Mouse (Mus musculus): ENCODE results near the gene Ube3c. TPM values are rescaled to one million over a fixed set of nuclear protein-coding genes. Genes with fewer than 3 reads are reported as not detected.

Ube3c gene
- polyA plus RNA-seq, 1 experiment from 2014 or later, result 27.8 TPM

GRCm38 (mm10) chr5:29685085-29685484, 116.0 kb downstream of the Ube3c start:
- H3K27me3 ChIP-seq (replicated peaks), result no peaks in the 10 kb centered on the region
- H3K36me3 ChIP-seq, result 0 out of 2 replicates have a peak, but pooled peaks cover 3% of the 10 kb centered on the region
- no peak overlapping the region for H3K4me3 ChIP-seq (replicated peaks)
- no peak overlapping the region for H3K27ac ChIP-seq
- H3K9me3 ChIP-seq, result no peaks in the 10 kb centered on the region
- no peak overlapping the region for H3K4me2 ChIP-seq
- WGBS, result 82% methylated on average over 4 of the region's 4 CpGs
- ATAC-seq (ENCODE audit: insufficient read depth, low FRiP score, low read depth), result no peak
- H3K9ac ChIP-seq, result no peak overlapping the region
- H3K4me1 ChIP-seq, result no peaks in the 10 kb centered on the region

- no peaks in the 10 kb centered on the region for H3K4me1 ChIP-seq
- no peak overlapping the region for H3K4me3 ChIP-seq (replicated peaks)
- no peaks in the 10 kb centered on the region for H3K9me3 ChIP-seq
- 45% methylated on average over 3 of the region's 3 CpGs for WGBS
- 0 out of 2 replicates have a peak, but pooled peaks cover under 1% of the 10 kb centered on the region for H3K36me3 ChIP-seq
- H3K4me2 ChIP-seq, result no peak overlapping the region
- H3K9ac ChIP-seq, result no peak overlapping the region
- H3K27me3 ChIP-seq (replicated peaks), result no peaks in the 10 kb centered on the region
- peak overlapping the region; percentile 44 for H3K27ac ChIP-seq
- peak; percentile 71 for ATAC-seq (ENCODE audit: insufficient read depth, low FRiP score, low read depth)
Measured at GRCm38 (mm10) chr5:29687671-29688070, 118.6 kb downstream of the Ube3c start.

- ATAC-seq (ENCODE audit: insufficient read depth, low FRiP score, low read depth), result no peak
- no peak overlapping the region for H3K9ac ChIP-seq
- H3K4me1 ChIP-seq, result no peaks in the 10 kb centered on the region
- H3K27ac ChIP-seq, result no peak overlapping the region
- H3K4me2 ChIP-seq, result no peak overlapping the region
- no peak overlapping the region for H3K4me3 ChIP-seq (replicated peaks)
- H3K27me3 ChIP-seq (replicated peaks), result no peaks in the 10 kb centered on the region
- 51% methylated on average over 7 of the region's 7 CpGs for WGBS
- no peaks in the 10 kb centered on the region for H3K36me3 ChIP-seq
- H3K9me3 ChIP-seq, result no peaks in the 10 kb centered on the region
Measured at GRCm38 (mm10) chr5:29688352-29688751, 119.3 kb downstream of the Ube3c start.

- Histone ChIP-seq H3K27me3 (replicated peaks) (no peaks in the 10 kb centered on the region), H3K4me1 (no peaks in the 10 kb centered on the region), H3K27ac (no peak overlapping the region), H3K4me3 (replicated peaks) (no peak overlapping the region), H3K36me3 (no peaks in the 10 kb centered on the region), H3K4me2 (no peak overlapping the region), H3K9ac (no peak overlapping the region), H3K9me3 (no peaks in the 10 kb centered on the region)
- 73% methylated on average over 4 of the region's 4 CpGs for WGBS
- peak; percentile 49; the same call in 1 of the 2 replicates for ATAC-seq (ENCODE audit: insufficient read depth, low FRiP score, low read depth)
Measured at GRCm38 (mm10) chr5:29698493-29698892, 129.5 kb downstream of the Ube3c start.

GRCm38 (mm10) chr5:29699520-29700202, 130.6 kb downstream of the Ube3c start:
- ATAC-seq (ENCODE audit: insufficient read depth, low FRiP score, low read depth), result peak; percentile 48; the same call in 1 of the 2 replicates
- H3K9ac ChIP-seq, result no peak overlapping the region
- peak overlapping the region; percentile 55; the same call in 1 of the 2 replicates for H3K27ac ChIP-seq

GRCm38 (mm10) chr5:29707241-29707640, 138.2 kb downstream of the Ube3c start:
- no peak overlapping the region for H3K4me2 ChIP-seq
- H3K27ac ChIP-seq, result no peak overlapping the region
- no peak for ATAC-seq (ENCODE audit: insufficient read depth, low FRiP score, low read depth)

More at GRCm38 (mm10) chr5:29699520-29700202, 130.6 kb downstream of the Ube3c start:
- Histone ChIP-seq H3K9me3 (no peaks in the 10 kb centered on the region), H3K27me3 (replicated peaks) (no peaks in the 10 kb centered on the region), H3K36me3 (no peaks in the 10 kb centered on the region), H3K4me2 (no peak overlapping the region), H3K4me3 (replicated peaks) (no peak overlapping the region), H3K4me1 (no peaks in the 10 kb centered on the region)
- WGBS, result 72% methylated on average over 2 of the region's 2 CpGs

GRCm38 (mm10) chr5:29708258-29708657, 139.2 kb downstream of the Ube3c start:
- Histone ChIP-seq H3K4me2 (no peak overlapping the region), H3K4me1 (no peaks in the 10 kb centered on the region), H3K27me3 (replicated peaks) (no peaks in the 10 kb centered on the region), H3K4me3 (replicated peaks) (no peak overlapping the region), H3K9me3 (no peaks in the 10 kb centered on the region), H3K9ac (no peak overlapping the region), H3K27ac (peak overlapping the region; percentile 72), H3K36me3 (no peaks in the 10 kb centered on the region)
- peak; percentile 93 for ATAC-seq (ENCODE audit: insufficient read depth, low FRiP score, low read depth)
- WGBS, result 12% methylated on average over 5 of the region's 5 CpGs

More at GRCm38 (mm10) chr5:29707241-29707640, 138.2 kb downstream of the Ube3c start:
- WGBS, result 73% methylated on average over 4 of the region's 4 CpGs
- Histone ChIP-seq H3K4me1 (no peaks in the 10 kb centered on the region), H3K4me3 (replicated peaks) (no peak overlapping the region), H3K36me3 (no peaks in the 10 kb centered on the region), H3K27me3 (replicated peaks) (no peaks in the 10 kb centered on the region), H3K9ac (no peak overlapping the region), H3K9me3 (no peaks in the 10 kb centered on the region)

GRCm38 (mm10) chr5:29711631-29712030, 142.6 kb downstream of the Ube3c start:
- Histone ChIP-seq H3K4me3 (replicated peaks) (no peak overlapping the region), H3K27ac (no peak overlapping the region), H3K4me1 (no peaks in the 10 kb centered on the region), H3K36me3 (no peaks in the 10 kb centered on the region), H3K9ac (no peak overlapping the region), H3K9me3 (no peaks in the 10 kb centered on the region), H3K27me3 (replicated peaks) (no peaks in the 10 kb centered on the region), H3K4me2 (no peak overlapping the region)
- ATAC-seq (ENCODE audit: insufficient read depth, low FRiP score, low read depth), result no peak

GRCm38 (mm10) chr5:29712906-29713305, 143.9 kb downstream of the Ube3c start:
- WGBS, result 56% methylated on average over 1 of the region's 1 CpGs
- H3K27me3 ChIP-seq (replicated peaks), result no peaks in the 10 kb centered on the region

GRCm38 (mm10) chr5:29721159-29721558, 152.1 kb downstream of the Ube3c start:
- Histone ChIP-seq H3K36me3 (no peaks in the 10 kb centered on the region), H3K27ac (no peak overlapping the region), H3K4me1 (no peaks in the 10 kb centered on the region), H3K9me3 (no peaks in the 10 kb centered on the region), H3K4me3 (replicated peaks) (no peak overlapping the region), H3K27me3 (replicated peaks) (no peaks in the 10 kb centered on the region), H3K4me2 (no peak overlapping the region), H3K9ac (no peak overlapping the region)
- ATAC-seq (ENCODE audit: insufficient read depth, low FRiP score, low read depth), result no peak
- WGBS, result 18% methylated on average over 1 of the region's 1 CpGs

More at GRCm38 (mm10) chr5:29712906-29713305, 143.9 kb downstream of the Ube3c start:
- Histone ChIP-seq H3K27ac (no peak overlapping the region), H3K4me1 (no peaks in the 10 kb centered on the region), H3K4me3 (replicated peaks) (no peak overlapping the region), H3K4me2 (no peak overlapping the region), H3K9ac (no peak overlapping the region), H3K9me3 (no peaks in the 10 kb centered on the region), H3K36me3 (no peaks in the 10 kb centered on the region)
- ATAC-seq (ENCODE audit: insufficient read depth, low FRiP score, low read depth), result no peak

- Histone ChIP-seq H3K4me1 (no peaks in the 10 kb centered on the region), H3K9ac (no peak overlapping the region), H3K9me3 (no peaks in the 10 kb centered on the region), H3K4me2 (no peak overlapping the region), H3K36me3 (no peaks in the 10 kb centered on the region), H3K4me3 (replicated peaks) (no peak overlapping the region), H3K27me3 (replicated peaks) (no peaks in the 10 kb centered on the region), H3K27ac (no peak overlapping the region)
- ATAC-seq (ENCODE audit: insufficient read depth, low FRiP score, low read depth), result no peak
- WGBS, result 86% methylated on average over 2 of the region's 2 CpGs
Measured at GRCm38 (mm10) chr5:29725369-29725768, 156.3 kb downstream of the Ube3c start.

Measured in stomach, embryonic 15.5 days (tissue).